Mouse (Mus musculus): ENCODE results near the gene BC048562. TPM values are rescaled to one million over a fixed set of nuclear protein-coding genes. Genes with fewer than 3 reads are reported as not detected.

BC048562 gene
- polyA plus RNA-seq, 1 experiment from 2014 or later = not detected

DNA sequence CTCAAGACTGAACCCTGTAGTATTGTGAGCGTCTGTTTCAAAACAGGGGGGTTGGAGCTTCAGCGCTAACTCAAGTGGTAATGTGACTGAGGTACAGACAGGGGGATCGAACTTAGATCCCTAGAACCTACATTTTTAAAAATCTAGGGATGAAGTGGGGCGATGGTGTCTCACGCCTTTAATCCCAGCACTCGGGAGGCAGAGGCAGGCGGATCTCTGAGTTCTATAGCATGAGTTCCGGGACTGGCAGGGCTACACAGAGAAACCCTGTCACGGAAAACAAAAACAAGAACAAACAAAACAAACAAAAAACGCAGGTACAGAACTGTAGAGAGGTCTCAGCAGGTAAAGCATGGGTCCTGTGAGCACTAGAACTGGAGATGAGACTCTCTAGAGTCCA is 20.7 kb downstream of the BC048562 start:
- Histone ChIP-seq H3K27ac (no peak overlapping the region), H3K4me3 (ENCODE audit: inconsistent target) (no peak overlapping the region), H3K36me3 (ENCODE audit: inconsistent target) (no peaks in the 10 kb centered on the region), H3K79me2 (ENCODE audit: inconsistent target) (peaks cover 15% of the 10 kb centered on the region)
- WGBS (ENCODE audit: missing documents) = 95% methylated on average over 10 of the region's 10 CpGs

DNA sequence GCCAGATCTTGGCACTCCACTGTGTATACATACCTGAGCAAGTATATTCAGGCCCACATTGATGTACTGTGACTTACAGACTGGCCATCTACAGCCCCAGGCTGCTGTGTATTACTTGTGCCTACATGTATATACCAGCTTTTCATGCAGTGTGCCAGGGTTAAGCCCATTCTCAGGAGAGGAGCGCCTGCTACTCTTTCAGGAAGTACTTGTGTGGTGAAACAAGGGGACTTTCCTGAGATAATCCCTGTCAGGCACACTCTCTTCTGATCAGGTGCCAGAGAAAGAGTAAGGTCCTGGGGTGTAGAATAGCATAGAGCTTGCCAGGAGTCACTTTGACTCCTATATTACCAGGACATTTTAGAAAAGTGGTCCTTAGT is 23.6 kb downstream of the BC048562 start:
- peaks cover 22% of the 10 kb centered on the region for H3K36me3 ChIP-seq (ENCODE audit: inconsistent target)
- no peak overlapping the region; the same call in 1 of the 2 replicates for H3K4me3 ChIP-seq (ENCODE audit: inconsistent target)
- 92% methylated on average over 1 of the region's 1 CpGs for WGBS (ENCODE audit: missing documents)
- peaks cover 37% of the 10 kb centered on the region for H3K79me2 ChIP-seq (ENCODE audit: inconsistent target)
- H3K27ac ChIP-seq = no peak overlapping the region

DNA sequence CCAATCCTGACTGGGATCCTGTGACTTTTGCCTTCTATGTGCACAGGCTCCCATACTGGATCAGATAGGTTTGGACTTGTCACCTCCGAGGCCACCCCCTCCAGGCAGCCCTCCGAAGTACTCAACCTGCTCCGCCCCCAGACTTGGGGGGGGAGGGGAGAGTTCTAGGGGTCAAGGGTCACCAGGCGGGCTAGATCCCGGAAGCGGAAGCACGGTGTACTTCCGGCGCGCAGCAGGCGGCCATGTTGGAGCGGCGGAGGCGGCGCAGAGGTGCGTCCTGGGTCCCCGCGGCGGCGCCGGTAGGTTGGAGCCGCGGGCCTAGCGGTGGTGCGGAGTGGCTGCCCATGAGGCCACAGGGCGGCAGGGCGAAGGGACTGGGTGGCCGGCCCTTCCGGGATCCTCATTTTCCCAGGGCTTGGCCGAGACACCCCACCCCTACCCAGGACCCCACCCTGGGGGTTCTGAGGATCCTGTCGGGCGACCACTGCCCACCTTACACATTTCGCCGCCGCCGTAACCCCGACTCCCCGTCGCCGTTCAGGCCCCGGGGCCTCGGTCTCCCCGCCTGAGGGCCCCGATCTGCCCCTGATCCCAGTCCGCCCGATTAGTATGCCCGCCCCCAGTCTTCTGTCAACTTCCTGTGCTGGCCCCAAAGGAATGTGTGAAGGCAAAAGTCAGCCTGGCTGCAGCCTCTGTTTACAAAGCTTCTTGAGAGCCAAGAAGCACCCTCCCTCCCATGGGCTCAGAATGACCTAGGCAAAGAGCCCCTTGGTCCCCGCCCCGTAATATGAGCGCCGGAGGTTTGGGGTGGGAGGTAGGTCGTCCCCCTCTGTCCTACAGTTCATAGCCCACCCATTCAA is 24.3 kb downstream of the BC048562 start, which contains the start of gene Ccdc71:
TSS of gene Ccdc71 (plus strand) at position 209 of the 860 bp plus-strand sequence.
- peaks cover 37% of the 10 kb centered on the region for H3K79me2 ChIP-seq (ENCODE audit: inconsistent target)
- H3K27ac ChIP-seq = peak within 1 kb of the TSS; percentile 29; the same call in 1 of the 2 replicates
- under 1% methylated on average over 39 of the region's 52 CpGs for WGBS (ENCODE audit: missing documents)

DNA sequence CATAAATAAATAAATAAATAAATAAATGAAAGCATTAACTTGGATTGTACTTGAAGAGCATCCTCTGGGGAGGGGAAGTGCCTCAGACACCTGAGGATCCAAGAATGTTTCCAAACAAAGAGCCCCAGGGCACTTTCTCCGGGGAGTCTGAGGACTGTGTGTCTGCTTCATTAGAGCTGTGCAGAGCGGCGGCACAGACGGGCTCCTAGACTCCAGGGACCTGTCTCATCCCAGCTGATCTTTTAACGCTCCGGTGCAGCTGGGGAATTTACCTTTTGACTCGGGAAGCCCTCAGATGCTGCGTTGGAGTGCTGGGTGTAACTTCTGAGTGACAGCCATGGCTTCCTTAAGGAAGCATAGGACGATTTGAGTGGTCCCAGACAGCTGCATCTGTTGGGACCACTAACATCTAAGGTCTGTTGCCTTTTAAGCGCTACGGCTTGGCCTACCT is 24.9 kb downstream of the BC048562 start, which contains the start of gene Klhdc8b:
TSS of gene Klhdc8b (minus strand) at position 401 of the 451 bp plus-strand sequence.
- H3K4me3 ChIP-seq (ENCODE audit: inconsistent target) = peak within 1 kb of the TSS; percentile 89
- peaks cover 29% of the 10 kb centered on the region for H3K36me3 ChIP-seq (ENCODE audit: inconsistent target)
- 32% methylated on average over 11 of the region's 11 CpGs for WGBS (ENCODE audit: missing documents)
- peaks cover 37% of the 10 kb centered on the region for H3K79me2 ChIP-seq (ENCODE audit: inconsistent target)
- peak within 1 kb of the TSS; percentile 29; the same call in 1 of the 2 replicates for H3K27ac ChIP-seq

More for the DNA sequence above, 24.3 kb downstream of the BC048562 start, which contains the start of gene Ccdc71:
- Histone ChIP-seq H3K36me3 (ENCODE audit: inconsistent target) (peaks cover 28% of the 10 kb centered on the region), H3K4me3 (ENCODE audit: inconsistent target) (peak within 1 kb of the TSS; percentile 89)

DNA sequence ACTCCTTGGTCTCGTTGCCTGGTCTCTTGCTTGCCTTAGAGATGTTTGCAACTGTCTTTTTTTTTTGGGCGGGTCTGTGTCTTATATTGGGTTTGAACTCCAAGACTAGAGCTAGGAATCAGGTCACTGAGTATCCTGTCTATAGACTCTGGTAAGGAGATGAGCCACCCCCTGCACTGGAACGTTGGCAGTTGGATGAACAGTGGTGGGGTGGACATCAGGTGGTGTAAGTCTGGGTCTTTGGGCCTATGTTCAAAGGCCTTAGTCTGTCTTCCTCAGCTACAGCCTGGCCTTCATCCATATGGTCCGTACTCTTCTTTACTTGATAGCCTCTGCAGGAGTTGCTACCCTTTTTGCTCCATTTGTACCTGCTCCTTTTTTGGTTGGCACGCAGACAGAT is 25.4 kb downstream of the BC048562 start:
- 98% methylated on average over 5 of the region's 5 CpGs for WGBS (ENCODE audit: missing documents)
- Histone ChIP-seq H3K4me3 (ENCODE audit: inconsistent target) (peak overlapping the region; percentile 89), H3K79me2 (ENCODE audit: inconsistent target) (peaks cover 37% of the 10 kb centered on the region), H3K36me3 (ENCODE audit: inconsistent target) (peaks cover 29% of the 10 kb centered on the region), H3K27ac (no peak overlapping the region)

DNA sequence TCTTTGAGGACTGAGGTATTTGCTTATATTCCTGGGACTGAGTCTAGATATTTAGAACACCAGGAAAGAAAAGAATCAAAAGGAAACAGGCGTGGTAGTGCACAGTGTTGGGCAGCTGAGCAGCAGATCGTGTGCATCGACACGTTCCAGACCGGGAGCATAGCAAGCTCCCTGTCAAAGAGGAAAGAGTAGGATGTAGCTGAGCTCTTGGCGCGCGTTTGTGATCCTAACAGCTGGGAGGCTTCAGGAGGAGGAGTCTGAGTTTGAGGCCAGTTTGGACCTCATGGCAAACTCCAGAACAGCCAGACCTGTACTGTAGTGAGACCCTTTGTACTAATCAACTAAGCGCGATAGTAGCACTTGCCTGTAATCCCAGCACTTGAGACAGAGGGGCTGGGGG is 25.9 kb downstream of the BC048562 start:
- Histone ChIP-seq H3K27ac (no peak overlapping the region), H3K4me3 (ENCODE audit: inconsistent target) (no peak overlapping the region)
- 98% methylated on average over 10 of the region's 10 CpGs for WGBS (ENCODE audit: missing documents)

DNA sequence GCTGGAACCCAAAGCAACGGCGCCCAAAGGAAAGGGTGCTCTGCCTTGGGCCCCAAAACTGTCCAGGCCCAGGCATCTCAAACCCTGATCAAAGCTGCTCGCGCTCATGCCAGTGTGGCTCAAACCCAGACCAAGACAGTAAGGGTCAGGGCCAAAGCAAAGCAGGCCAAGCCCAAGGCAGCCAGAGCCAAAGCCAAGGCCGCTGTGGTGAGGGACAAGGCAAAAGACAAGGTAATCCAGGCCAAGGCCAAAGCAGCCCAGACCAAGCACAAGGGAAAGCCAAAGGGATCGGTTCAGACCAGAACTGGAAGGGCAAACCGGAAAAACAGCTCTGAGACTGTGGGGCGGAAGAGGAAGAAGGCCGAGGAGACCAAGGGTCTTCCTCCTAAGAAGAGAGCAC is 27.4 kb downstream of the BC048562 start:
- Histone ChIP-seq H3K36me3 (ENCODE audit: inconsistent target) (peaks cover 29% of the 10 kb centered on the region), H3K27ac (no peak overlapping the region), H3K79me2 (ENCODE audit: inconsistent target) (peaks cover 37% of the 10 kb centered on the region), H3K4me3 (ENCODE audit: inconsistent target) (no peak overlapping the region)
- 95% methylated on average over 9 of the region's 9 CpGs for WGBS (ENCODE audit: missing documents)

More for the DNA sequence above, 25.9 kb downstream of the BC048562 start:
- Histone ChIP-seq H3K79me2 (ENCODE audit: inconsistent target) (peaks cover 37% of the 10 kb centered on the region), H3K36me3 (ENCODE audit: inconsistent target) (peaks cover 29% of the 10 kb centered on the region)

DNA sequence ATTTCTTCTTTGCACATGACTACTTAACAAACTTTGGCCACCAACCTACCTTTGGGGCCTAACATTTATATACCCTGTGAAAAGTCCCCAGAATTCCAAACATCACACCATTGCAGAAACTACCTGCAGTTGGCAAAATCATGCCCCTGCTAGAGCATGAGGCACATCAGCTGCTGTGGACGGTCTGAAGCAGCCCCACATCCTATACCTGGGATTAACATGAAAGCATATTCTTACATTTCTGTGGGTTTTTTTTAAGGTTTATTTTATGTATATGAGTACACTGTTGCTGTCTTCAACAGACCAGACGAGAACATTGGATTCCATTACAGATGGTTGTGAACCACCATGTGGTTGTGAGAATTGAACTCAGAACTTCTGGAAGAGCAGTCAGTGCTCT is 29.9 kb downstream of the BC048562 start:
- no peak overlapping the region for H3K4me3 ChIP-seq (ENCODE audit: inconsistent target)
- H3K27ac ChIP-seq = no peak overlapping the region
- 95% methylated on average over 2 of the region's 2 CpGs for WGBS (ENCODE audit: missing documents)
- H3K79me2 ChIP-seq (ENCODE audit: inconsistent target) = peaks cover 29% of the 10 kb centered on the region
- H3K36me3 ChIP-seq (ENCODE audit: inconsistent target) = peaks cover 29% of the 10 kb centered on the region

DNA sequence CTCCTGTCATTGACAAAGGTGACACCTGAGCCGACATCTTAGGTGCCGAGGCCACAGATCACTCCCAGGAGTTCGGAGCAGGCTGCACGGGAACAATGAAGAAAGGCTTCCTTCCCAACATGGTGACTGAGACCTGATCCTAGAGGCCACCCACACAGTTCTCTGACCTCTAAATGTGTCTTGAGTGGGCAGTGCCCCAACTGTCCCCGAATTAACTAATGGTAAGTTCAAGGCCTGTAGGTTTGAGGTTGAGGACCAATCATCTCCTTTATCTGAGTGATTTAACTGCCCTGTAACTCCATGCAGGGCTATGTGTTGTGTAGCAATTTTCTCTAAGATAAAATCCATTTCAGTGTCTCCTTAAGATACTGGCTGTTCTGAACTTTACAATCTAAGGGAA is 33.1 kb downstream of the BC048562 start:
- WGBS (ENCODE audit: missing documents) = 90% methylated on average over 5 of the region's 5 CpGs
- Histone ChIP-seq H3K36me3 (ENCODE audit: inconsistent target) (peaks cover 12% of the 10 kb centered on the region; the same call in 1 of the 2 replicates), H3K4me3 (ENCODE audit: inconsistent target) (no peak overlapping the region)

DNA sequence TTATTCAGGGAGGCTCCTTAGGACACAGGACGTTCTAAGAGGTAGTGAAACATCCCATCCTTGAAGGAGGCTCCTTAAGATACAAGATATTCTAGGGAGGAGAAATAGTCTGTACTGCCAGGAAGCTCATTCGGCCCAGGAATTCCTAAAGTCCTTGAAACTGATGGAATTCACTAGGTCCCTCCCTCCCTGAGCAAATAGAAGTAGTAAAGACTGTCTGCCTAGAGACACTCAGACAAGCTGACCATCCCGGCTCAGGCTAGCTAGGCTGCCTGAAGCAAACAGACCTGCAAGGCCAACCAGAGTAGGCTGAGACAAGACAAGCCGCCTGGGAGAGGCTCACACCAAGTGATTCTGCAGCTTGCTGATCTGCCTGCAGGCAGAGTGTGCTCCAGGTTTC is 33.6 kb downstream of the BC048562 start:
- no peak overlapping the region for H3K4me3 ChIP-seq (ENCODE audit: inconsistent target)
- H3K27ac ChIP-seq = no peak overlapping the region
- WGBS (ENCODE audit: missing documents) = 88% methylated on average over 4 of the region's 4 CpGs
- H3K79me2 ChIP-seq (ENCODE audit: inconsistent target) = no peaks in the 10 kb centered on the region
- H3K36me3 ChIP-seq (ENCODE audit: inconsistent target) = peaks cover 8% of the 10 kb centered on the region; the same call in 1 of the 2 replicates

More for the DNA sequence above, 33.1 kb downstream of the BC048562 start:
- Histone ChIP-seq H3K79me2 (ENCODE audit: inconsistent target) (no peaks in the 10 kb centered on the region), H3K27ac (no peak overlapping the region)

DNA sequence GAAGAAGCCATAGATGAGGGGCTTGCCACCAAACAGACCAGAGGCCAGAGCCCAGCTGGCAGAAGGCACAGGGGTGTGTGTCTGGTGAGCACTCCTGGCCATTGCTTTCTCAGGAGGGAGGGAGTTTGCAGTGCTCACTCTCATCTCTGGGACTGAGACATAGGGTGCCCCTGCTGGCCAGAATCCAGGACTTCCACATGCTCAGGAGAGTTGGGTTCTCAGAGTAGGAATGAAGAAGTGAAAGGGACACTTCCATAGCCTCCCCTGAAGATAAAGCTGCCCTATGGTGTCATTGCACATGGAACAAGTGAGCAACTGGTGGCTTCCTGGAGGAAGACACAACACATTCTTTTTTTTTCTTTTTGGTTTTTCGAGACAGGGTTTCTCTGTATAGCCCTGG is 38.2 kb downstream of the BC048562 start:
- WGBS (ENCODE audit: missing documents) = 40% methylated on average over 1 of the region's 1 CpGs
- H3K79me2 ChIP-seq (ENCODE audit: inconsistent target) = no peaks in the 10 kb centered on the region
- H3K27ac ChIP-seq = no peak overlapping the region
- no peak overlapping the region for H3K4me3 ChIP-seq (ENCODE audit: inconsistent target)
- no peaks in the 10 kb centered on the region for H3K36me3 ChIP-seq (ENCODE audit: inconsistent target)

DNA sequence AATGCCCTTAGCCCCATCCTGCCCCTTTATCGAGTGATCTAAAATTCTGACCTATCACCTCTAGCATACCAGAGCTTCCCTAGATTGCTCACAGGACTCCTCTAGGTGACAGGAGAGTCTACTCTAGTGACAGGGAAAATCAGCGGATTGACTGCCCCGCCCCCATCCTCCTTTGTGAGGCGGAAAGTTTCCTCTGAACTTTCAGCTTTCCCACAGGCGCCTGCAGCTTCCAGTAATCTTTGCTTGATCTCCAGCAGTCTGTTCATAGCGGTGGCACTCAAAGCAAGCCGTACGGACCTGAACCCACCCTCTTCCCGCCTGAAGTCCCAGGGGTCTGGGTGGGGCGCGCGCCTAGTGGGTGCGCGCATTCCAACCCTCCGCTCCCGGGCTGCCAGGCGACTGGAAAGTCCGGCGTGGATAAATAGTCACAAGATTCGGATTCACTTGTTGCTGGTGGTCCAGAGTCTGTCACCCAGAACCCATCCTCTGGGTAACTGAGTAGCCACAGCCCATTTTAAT is 42.4 kb downstream of the BC048562 start:
- Histone ChIP-seq H3K4me3 (ENCODE audit: inconsistent target) (peak overlapping the region; percentile 7; the same call in 1 of the 2 replicates), H3K36me3 (ENCODE audit: inconsistent target) (no peaks in the 10 kb centered on the region), H3K27ac (no peak overlapping the region), H3K79me2 (ENCODE audit: inconsistent target) (no peaks in the 10 kb centered on the region)
- 7% methylated on average over 20 of the region's 20 CpGs for WGBS (ENCODE audit: missing documents)

DNA sequence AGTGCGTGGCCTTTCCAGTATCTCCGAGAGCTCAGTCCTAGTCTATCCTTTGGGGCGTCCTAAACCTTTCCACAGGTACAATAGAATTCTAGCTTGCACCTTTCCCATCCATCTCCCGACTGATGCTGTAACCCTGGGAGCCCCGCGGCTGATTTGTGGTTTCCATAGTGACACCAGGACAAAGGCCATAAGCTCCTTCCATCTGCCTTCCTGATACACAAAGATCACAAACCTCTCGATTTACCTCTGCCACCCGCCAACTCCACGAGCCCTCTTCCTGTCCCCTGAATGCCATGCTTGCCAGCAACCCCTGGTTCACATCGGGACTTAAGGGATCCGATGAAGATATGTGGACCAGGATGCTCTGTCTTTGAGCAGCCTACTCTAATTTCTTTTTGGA is 43.0 kb downstream of the BC048562 start:
- Histone ChIP-seq H3K27ac (no peak overlapping the region), H3K4me3 (ENCODE audit: inconsistent target) (no peak overlapping the region), H3K79me2 (ENCODE audit: inconsistent target) (no peaks in the 10 kb centered on the region), H3K36me3 (ENCODE audit: inconsistent target) (no peaks in the 10 kb centered on the region)
- 58% methylated on average over 11 of the region's 11 CpGs for WGBS (ENCODE audit: missing documents)

DNA sequence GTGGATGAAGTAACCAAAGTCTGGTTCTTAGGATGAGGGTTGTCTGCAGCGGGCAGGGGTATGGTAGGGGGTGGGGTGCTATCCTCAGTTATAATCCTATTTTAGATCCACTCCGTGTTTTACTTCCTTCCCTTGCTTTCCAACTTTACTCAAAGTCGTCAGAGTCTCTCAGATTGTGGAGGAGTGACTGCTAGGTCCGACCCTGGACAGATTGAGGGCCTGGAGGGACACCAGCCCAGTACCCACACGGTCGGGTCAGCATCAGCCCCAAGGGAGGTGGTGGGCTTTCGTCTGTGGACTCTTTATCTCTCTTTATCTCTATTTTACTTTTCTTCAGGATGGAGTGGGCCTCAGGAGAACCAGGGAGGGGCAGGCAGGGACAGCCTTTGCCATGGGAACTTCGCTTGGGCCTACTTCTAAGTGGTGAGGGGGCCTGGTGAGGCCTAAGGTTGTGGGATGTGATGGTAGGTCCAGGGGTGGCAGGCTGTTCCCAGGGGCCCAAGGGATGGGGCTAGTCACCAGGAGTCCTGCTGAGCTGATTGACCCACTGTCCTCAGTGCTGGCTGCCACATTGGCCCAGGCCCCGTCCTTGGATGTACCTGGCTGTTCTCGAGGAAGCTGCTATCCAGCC is 43.6 kb downstream of the BC048562 start, which contains the start of gene Lamb2:
TSS of gene Lamb2 (plus strand) at position 16 of the 631 bp plus-strand sequence.
- H3K36me3 ChIP-seq (ENCODE audit: inconsistent target) = no peaks in the 10 kb centered on the region
- no peaks in the 10 kb centered on the region for H3K79me2 ChIP-seq (ENCODE audit: inconsistent target)
- H3K27ac ChIP-seq = no peak within 1 kb of the TSS
- H3K4me3 ChIP-seq (ENCODE audit: inconsistent target) = peak within 1 kb of the TSS; percentile 7; the same call in 1 of the 2 replicates
- 47% methylated on average over 10 of the region's 10 CpGs for WGBS (ENCODE audit: missing documents)

All from macrophage (primary cell).